Mouse (Mus musculus) heart, adult 2 months (tissue): ENCODE data around the gene Macrod2. TPM values are rescaled to one million over a fixed set of nuclear protein-coding genes. Genes with fewer than 3 reads are reported as not detected.

Experiments used
- DNase-seq, 2 experiments: peaks; one replicate each; pipeline ENCODE4 v3.0.0; 2021
- H3K27ac ChIP-seq: fragments of 200-600 bp; 2 replicates; pipeline ENCODE4 v1.8.1; 2022
- H3K27me3 ChIP-seq: fragments of 200-500 bp; 2 replicates; pipeline ENCODE4 v1.6.1; 2012; ENCODE audit warnings: mild to moderate bottlenecking, low read length, inconsistent platforms, mixed read lengths; ENCODE audit not compliant: control insufficient read depth, insufficient read depth
- H3K36me3 ChIP-seq: fragments of 200-500 bp; 2 replicates; pipeline ENCODE4 v1.6.1; 2012; ENCODE audit warnings: low read length, inconsistent platforms; ENCODE audit not compliant: control insufficient read depth, insufficient read depth
- H3K4me1 ChIP-seq: fragments of 200-500 bp; 2 replicates; pipeline ENCODE4 v1.6.1; 2011; ENCODE audit warnings: low read length; ENCODE audit not compliant: control insufficient read depth, insufficient read depth
- H3K4me3 ChIP-seq: fragments of 200-600 bp; 2 replicates; pipeline ENCODE4 v1.8.1; 2022
- H3K79me2 ChIP-seq: fragments of 200-500 bp; replicated peaks from 2 replicates; pipeline ENCODE4 v1.6.1; 2012; ENCODE audit warnings: mild to moderate bottlenecking, inconsistent platforms, low read length, moderate library complexity, mixed read lengths; ENCODE audit not compliant: control insufficient read depth, insufficient read depth
- H3K9ac ChIP-seq: fragments of 200-500 bp; 2 replicates; pipeline ENCODE4 v1.6.1; 2012; ENCODE audit warnings: low read depth, mild to moderate bottlenecking, control low read depth, inconsistent platforms, low read length, mixed read lengths
- CTCF ChIP-seq: fragments of 200-600 bp; IDR thresholded peaks from 2 replicates; pipeline ENCODE4 v1.8.1; 2022; ENCODE audit warnings: antibody characterized with exemption, mild to moderate bottlenecking, moderate library complexity
- EP300 ChIP-seq: fragments of 200-500 bp; IDR thresholded peaks from 2 replicates; pipeline ENCODE4 v1.6.1; 2011; ENCODE audit warnings: low read depth, low read length, control low read depth; ENCODE audit not compliant: insufficient read depth
- POLR2A ChIP-seq: fragments of 200-500 bp; IDR thresholded peaks from 2 replicates; pipeline ENCODE4 v1.6.1; 2011; ENCODE audit warnings: mild to moderate bottlenecking, low read depth, low read length, control low read depth; ENCODE audit not compliant: insufficient read depth
- WGBS: fragments of 180-500 bp; shearing (Covaris S2); methylation state at CpG from one replicate; pipeline ENCODE4 v1.1.7; 2018; 5-methylcytosine and 5-hydroxymethylcytosine counted together
- intact Hi-C: fragments of 180-260 bp; cut with DNase I; formaldehyde crosslinking; loops from one replicate; pipeline ENCODE4 v1.15.1; 2025
- polyA plus RNA-seq: library from polyadenylated mRNA; depleted of rRNA; stranded (reverse); fragments of >200 nt; gene quantifications from 2 replicates; pipeline ENCODE4 v1.2.3, GENCODE M21; 2012
- total RNA-seq, 2 experiments: library from RNA; stranded (reverse); gene quantifications; 2 replicates each; pipeline ENCODE4 v1.2.3; 2021

Gene Macrod2
- total and polyA plus RNA-seq, 3 experiments = 2.3 to 9.7 (median 8.5) TPM

GRCm38 (mm10) chr2:140691403-140691802, 296.3 kb downstream of the Macrod2 start:
- Histone ChIP-seq H3K36me3 (no peaks in the 10 kb centered on the region), H3K27ac (no peak overlapping the region), H3K79me2 (no peaks in the 10 kb centered on the region), H3K9ac (no peak overlapping the region), H3K4me1 (no peaks in the 10 kb centered on the region), H3K27me3 (no peaks in the 10 kb centered on the region), H3K4me3 (no peak overlapping the region)
- no peak for DNase-seq
- intact Hi-C loops = no loop called here
- WGBS = 66% methylated on average over 1 of the region's 1 CpGs
- TF ChIP-seq CTCF = no peak
- no peak for TF ChIP-seq EP300
- no peak for TF ChIP-seq POLR2A

DNA sequence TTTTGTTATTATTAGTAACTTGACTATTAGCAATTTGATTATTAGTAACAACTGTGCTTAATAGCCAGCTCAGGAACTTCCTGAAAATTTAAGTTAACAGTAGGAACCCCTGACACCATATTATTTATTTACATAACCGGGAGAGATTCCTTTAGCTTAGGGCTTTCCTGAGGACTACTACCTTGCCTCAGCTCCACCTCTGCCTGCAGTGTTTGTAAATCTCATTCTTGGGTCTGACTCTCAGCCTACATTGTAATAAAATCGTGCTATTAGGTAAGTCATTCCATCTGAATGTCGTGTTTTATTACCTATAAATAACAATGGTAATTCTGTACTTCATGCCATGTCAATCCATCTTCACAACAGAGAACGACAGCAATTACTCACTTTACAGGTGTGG, 297.4 kb downstream of the Macrod2 start:
- H3K36me3 ChIP-seq = no peaks in the 10 kb centered on the region
- 66% methylated on average over 4 of the region's 4 CpGs for WGBS
- no peaks in the 10 kb centered on the region for H3K79me2 ChIP-seq
- H3K27me3 ChIP-seq = no peaks in the 10 kb centered on the region
- no peak for DNase-seq
- no peak overlapping the region for H3K9ac ChIP-seq
- no peak for TF ChIP-seq POLR2A
- no peak for TF ChIP-seq CTCF
- TF ChIP-seq EP300 = no peak
- intact Hi-C loops = no loop called here
- H3K4me1 ChIP-seq = no peaks in the 10 kb centered on the region
- H3K4me3 ChIP-seq = no peak overlapping the region
- no peak overlapping the region for H3K27ac ChIP-seq

DNA sequence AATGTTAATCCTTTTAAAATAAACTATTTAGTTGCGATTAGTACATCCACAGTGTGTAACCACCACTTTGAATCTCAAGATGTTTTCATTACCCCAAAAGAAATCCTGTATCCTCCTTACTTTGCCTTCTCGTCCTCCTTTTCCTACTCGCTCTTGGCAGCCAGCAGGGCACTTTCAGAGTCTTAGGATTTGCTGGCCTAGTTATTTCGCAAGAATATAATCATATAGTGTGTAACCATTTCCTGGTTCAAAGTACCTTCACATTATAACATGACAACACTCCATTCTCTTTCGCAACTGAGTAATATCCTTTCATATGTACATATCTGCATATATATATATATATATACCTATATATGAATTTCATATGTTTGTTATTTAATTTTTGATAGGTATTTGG, 298.7 kb downstream of the Macrod2 start:
- Histone ChIP-seq H3K4me3 (no peak overlapping the region), H3K36me3 (no peaks in the 10 kb centered on the region), H3K27me3 (no peaks in the 10 kb centered on the region), H3K27ac (no peak overlapping the region), H3K9ac (no peak overlapping the region), H3K79me2 (no peaks in the 10 kb centered on the region), H3K4me1 (no peaks in the 10 kb centered on the region)
- intact Hi-C loops = no loop called here
- no peak for TF ChIP-seq POLR2A
- no peak for DNase-seq
- WGBS = 84% methylated on average over 5 of the region's 5 CpGs

DNA sequence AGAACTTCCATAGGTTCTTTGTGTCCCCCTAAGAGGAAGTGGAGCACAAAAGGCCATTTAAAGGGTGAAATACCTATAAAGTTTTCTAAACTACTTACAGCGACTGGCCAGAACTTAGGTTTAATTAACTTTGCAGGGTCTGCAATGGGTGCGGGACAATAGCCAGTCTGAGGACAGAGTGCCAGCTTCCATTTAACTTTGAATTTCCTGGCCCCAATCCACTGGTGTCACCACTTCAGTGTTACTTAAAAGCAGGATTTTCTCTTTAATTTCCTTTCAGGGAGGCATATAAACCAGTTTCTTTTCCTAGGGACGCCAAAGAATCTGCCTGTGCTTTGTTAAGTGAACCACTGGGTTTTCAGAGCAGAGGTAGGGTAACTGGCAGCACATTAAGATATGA, 303.5 kb downstream of the Macrod2 start:
- no peaks in the 10 kb centered on the region for H3K4me1 ChIP-seq
- intact Hi-C loops = no loop called here
- H3K36me3 ChIP-seq = no peaks in the 10 kb centered on the region
- no peaks in the 10 kb centered on the region for H3K79me2 ChIP-seq
- no peak for DNase-seq
- TF ChIP-seq EP300 (no peak), POLR2A (no peak), CTCF (no peak)
- no peaks in the 10 kb centered on the region for H3K27me3 ChIP-seq
- H3K4me3 ChIP-seq = no peak overlapping the region
- H3K27ac ChIP-seq = no peak overlapping the region
- 51% methylated on average over 3 of the region's 3 CpGs for WGBS
- no peak overlapping the region for H3K9ac ChIP-seq

DNA sequence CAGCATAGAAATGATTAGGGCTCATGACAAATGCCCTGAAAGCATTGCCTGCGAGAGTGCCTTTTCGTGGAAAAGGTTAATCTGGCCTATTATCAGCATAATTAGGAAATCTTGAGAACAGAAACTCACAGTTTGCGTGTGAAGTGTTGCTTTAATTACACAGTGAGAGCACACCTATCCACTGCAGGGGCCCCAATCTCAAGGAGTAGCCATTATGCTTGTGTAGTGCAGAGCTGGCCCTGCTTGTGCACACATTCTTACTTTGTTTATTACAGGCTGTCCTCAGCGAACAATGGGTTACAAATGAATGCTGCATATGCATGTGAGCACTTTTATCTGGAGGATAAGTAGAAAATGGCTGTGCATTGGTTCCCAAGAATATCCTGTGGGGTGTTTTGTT, 308.3 kb downstream of the Macrod2 start:
- Histone ChIP-seq H3K4me3 (no peak overlapping the region), H3K4me1 (no peaks in the 10 kb centered on the region), H3K9ac (no peak overlapping the region), H3K27ac (no peak overlapping the region), H3K36me3 (no peaks in the 10 kb centered on the region), H3K27me3 (no peaks in the 10 kb centered on the region), H3K79me2 (no peaks in the 10 kb centered on the region)
- TF ChIP-seq CTCF (no peak), POLR2A (no peak), EP300 (no peak)
- DNase-seq = no peak
- intact Hi-C loops = no loop called here
- 70% methylated on average over 4 of the region's 4 CpGs for WGBS

- TF ChIP-seq EP300 = no peak
- TF ChIP-seq CTCF = no peak
- TF ChIP-seq POLR2A = no peak
- H3K4me3 ChIP-seq = no peak overlapping the region
- no peaks in the 10 kb centered on the region for H3K79me2 ChIP-seq
- no peak overlapping the region for H3K27ac ChIP-seq
- no peaks in the 10 kb centered on the region for H3K4me1 ChIP-seq
- intact Hi-C loops = no loop called here
- H3K9ac ChIP-seq = no peak overlapping the region
- no peaks in the 10 kb centered on the region for H3K36me3 ChIP-seq
- DNase-seq = no peak
- H3K27me3 ChIP-seq = no peaks in the 10 kb centered on the region
- 65% methylated on average over 3 of the region's 3 CpGs for WGBS
Measured at GRCm38 (mm10) chr2:140704146-140704545, 309.0 kb downstream of the Macrod2 start.

DNA sequence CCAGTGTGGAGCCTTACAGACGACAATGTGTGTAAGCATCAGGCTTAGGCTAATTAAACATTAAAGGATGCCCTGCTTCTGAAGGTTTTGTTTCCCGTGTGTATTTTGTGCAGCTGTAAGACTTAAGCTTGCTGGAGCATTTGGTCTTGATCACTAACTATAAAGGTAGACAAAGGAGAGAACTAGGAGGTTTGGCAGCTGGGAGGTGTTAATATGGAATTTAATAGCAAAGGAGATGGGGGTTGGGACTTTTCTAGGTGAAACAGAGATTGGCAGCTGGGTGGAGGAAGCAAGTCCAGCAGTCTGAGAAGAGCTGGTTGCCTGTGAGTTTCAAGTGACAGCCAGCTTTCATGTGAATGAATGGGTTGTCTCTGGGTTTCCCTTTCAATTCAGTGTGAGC, 310.2 kb downstream of the Macrod2 start:
- intact Hi-C loops = no loop called here
- TF ChIP-seq EP300 (no peak), CTCF (no peak), POLR2A (no peak)
- no peak overlapping the region for H3K4me3 ChIP-seq
- no peak overlapping the region for H3K9ac ChIP-seq
- H3K79me2 ChIP-seq = no peaks in the 10 kb centered on the region
- no peaks in the 10 kb centered on the region for H3K27me3 ChIP-seq
- no peak overlapping the region for H3K27ac ChIP-seq
- no peaks in the 10 kb centered on the region for H3K36me3 ChIP-seq
- H3K4me1 ChIP-seq = no peaks in the 10 kb centered on the region
- WGBS = 56% methylated on average over 2 of the region's 2 CpGs
- no peak for DNase-seq
